Mouse (Mus musculus): ENCODE data around the gene Abca4. TPM values are rescaled to one million over a fixed set of nuclear protein-coding genes. Genes with fewer than 3 reads are reported as not detected.

Abca4 gene
- polyA plus RNA-seq, 1 experiment: 0.83 TPM

GRCm38 (mm10) chr3:122170621-122171309 lies 126.5 kb downstream of the Abca4 start:
- DNase-seq (ENCODE audit: low spot score): no peak

GRCm38 (mm10) chr3:122173526-122174150 lies 129.4 kb downstream of the Abca4 start:
- no peak for DNase-seq (ENCODE audit: low spot score)

- DNase-seq (ENCODE audit: low spot score): no peak
Observed at GRCm38 (mm10) chr3:122176018-122176417, 131.8 kb downstream of the Abca4 start.

DNA sequence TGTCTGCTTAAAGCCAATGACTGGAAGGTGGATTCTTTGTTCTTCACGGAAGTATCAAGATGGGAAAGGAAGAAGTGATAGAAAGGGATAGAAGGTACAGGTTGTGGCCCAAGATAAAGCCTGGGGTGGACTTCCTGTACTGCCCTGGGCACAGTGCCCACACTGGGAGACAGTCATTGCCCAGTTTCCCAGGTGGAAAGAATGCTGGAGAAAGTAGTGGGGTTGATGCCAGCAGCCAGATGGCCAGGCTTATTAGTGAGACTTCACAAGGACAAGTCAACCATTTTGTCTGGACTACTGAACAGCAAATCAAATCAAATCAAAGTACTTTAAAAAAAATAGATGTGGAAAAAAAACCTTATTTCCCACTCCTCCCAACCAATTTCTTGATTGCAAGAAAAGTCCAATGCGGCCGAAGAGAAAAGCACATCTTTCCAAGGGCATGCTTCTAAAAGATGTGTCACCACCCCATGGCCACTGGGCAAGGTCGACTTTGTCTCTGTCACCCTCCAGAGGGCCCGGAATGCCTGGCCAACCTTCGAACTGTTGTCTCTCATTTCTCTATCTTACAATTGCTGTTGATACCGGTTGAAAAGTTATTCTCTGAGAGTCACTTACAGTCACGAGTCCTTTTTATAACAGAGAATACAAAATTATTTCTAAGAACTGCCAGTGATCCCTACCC lies 132.6 kb downstream of the Abca4 start:
- DNase-seq (ENCODE audit: low spot score): no peak

DNA sequence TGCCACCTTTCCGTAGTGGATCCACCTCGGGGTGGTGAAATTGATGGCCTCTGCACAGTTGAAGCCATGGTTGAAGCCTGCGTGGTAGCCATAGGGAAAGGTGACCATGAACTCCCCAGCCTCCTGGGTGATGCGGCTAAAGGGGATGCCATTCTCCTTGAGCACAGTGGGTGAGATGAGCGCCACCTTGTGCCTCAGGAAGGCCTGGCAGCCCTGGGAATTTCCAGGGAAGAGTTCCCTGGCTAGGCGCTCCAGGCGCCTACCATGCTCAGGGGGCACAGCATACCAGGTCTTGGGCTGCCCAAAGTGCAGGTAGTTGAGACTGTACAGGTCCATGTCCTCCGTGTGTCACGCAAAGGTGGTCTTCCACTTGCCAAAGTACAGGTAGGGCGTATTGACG lies 139.9 kb downstream of the Abca4 start:
- DNase-seq (ENCODE audit: low spot score): no peak

DNA sequence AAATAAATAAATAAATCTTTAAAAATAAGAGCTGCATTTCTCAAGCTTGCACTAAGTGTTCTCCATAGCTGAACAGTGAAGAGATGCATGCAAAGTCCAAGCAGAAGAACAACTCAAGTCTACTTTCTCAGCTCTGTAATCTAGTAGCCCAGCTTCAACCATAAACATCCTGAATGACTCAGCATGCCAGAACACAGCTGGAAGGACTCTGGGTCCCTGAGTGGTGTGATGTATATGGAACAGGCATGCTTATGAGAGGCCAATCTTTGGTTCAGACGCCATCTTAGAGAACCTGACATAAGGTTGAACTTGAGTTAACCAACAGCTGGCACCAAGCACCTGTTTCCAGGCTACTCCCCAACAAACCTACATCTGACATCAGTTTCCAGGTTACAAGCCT lies 142.7 kb downstream of the Abca4 start:
- no peak for DNase-seq (ENCODE audit: low spot score)

- DNase-seq (ENCODE audit: low spot score): no peak
Observed at GRCm38 (mm10) chr3:122196621-122197298, 152.5 kb downstream of the Abca4 start.

GRCm38 (mm10) chr3:122198532-122198931 lies 154.3 kb downstream of the Abca4 start:
- DNase-seq (ENCODE audit: low spot score): no peak

GRCm38 (mm10) chr3:122198966-122199381 lies 154.7 kb downstream of the Abca4 start:
- no peak for DNase-seq (ENCODE audit: low spot score)

DNA sequence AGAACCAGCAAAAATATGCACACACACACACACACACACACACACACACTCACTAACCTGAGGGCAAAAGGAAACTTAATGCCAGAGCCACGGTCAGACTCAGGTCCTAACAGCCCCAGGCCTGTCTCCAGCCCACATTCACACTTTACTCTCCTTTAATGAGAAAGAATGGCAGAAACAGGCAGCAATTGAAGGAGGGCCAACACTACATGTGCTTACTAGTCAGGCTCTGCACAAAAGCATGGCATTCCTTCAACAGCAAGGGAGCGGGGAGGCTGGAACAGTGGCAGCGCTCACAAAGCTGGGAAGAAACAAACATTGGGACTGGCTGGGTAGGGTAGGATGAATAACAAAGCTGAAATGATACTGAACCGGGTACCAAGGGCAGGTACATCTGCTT lies 155.4 kb downstream of the Abca4 start:
- DNase-seq (ENCODE audit: low spot score): no peak

GRCm38 (mm10) chr3:122200017-122200416 lies 155.8 kb downstream of the Abca4 start:
- no peak for DNase-seq (ENCODE audit: low spot score)

GRCm38 (mm10) chr3:122200447-122200846 lies 156.2 kb downstream of the Abca4 start:
- no peak for DNase-seq (ENCODE audit: low spot score)

- DNase-seq (ENCODE audit: low spot score): no peak
Observed at GRCm38 (mm10) chr3:122202307-122202732, 158.1 kb downstream of the Abca4 start.

DNA sequence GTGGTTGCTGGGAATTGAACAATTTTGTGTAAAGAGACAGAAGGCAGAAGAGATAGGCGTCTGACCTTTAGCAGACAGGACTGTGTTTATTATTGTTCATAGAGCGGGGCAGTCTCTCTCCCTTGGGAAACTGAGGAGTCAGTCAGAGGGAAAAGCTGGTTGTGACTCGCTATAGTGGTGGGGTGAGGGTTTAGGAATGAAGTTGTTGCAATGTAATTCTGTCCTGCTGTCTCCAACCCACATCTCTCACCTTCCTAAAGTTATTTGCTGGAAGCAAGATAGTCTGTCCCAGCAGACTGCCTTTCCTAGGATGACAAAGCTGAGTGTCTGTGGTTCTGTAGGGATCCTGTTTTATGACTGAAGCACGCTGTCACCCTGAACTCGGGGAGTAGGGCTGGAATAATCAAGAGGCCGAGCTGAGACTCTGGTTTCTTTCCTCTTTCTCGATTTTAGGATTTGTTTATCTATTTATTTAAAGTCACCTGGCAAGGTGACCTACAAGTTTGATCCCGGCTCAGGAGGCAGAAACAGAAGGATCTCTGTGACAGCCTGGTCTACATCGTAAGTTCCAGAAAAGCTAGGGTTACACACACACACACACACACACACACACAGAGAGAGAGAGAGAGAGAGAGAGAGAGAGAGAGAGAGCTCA lies 159.6 kb downstream of the Abca4 start:
- no peak for DNase-seq (ENCODE audit: low spot score)

DNA sequence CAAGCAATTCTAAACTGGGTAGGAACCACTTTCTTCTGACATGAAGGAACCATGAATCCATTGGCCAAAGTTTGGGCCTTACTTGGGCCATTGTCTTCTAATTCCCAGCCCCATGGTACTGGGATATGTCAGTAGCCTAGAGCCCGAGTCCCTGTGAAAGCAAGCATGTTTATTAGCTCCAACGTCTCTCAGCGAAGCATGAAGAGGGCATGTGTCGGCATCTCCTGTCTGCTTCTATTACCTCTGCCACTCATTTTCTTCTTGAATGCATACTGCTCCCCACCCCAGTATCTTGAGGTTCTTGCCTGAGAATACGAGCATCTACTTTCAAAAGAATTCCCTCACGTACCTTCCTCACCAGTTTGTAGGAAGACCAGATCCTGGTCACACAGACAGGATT lies 161.5 kb downstream of the Abca4 start:
- DNase-seq (ENCODE audit: low spot score): no peak

DNA sequence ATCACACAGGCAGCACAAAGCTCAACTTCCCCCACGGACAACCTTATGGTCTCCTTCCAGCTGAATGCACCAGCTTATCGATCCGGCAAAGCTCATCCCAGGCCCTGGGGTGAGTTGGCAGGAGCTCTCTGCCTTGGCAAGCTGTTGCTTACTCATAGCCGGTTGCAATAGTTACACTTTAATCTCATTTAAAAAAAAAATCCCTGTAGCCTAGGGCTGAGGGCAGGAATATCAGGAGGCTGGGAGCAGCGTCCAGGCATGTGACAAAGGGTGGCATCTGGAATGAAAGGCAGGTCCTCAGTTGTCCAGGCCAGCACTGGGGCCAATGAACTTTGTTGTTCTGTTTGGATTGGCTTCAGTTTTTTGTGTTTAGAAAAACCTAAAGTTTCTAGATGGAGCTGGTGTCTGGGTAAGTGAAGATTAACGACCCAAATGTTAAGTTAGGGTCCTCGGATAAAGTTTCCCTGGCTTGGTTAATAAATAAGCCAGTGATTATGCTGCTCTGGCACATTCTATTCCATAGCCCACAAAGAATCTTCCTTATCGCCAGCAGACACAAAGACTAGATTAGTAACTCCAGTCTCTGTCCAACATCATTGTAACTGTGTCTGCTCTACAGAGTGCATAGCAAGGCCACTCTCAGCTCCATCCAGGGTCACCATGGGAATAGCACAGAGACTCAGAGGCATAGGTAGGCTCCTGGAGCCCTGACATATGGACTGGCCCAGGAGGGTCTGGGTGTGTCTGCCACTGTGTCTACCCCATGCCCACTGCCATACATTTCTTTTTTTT lies 162.2 kb downstream of the Abca4 start:
- no peak for DNase-seq (ENCODE audit: low spot score)

DNA sequence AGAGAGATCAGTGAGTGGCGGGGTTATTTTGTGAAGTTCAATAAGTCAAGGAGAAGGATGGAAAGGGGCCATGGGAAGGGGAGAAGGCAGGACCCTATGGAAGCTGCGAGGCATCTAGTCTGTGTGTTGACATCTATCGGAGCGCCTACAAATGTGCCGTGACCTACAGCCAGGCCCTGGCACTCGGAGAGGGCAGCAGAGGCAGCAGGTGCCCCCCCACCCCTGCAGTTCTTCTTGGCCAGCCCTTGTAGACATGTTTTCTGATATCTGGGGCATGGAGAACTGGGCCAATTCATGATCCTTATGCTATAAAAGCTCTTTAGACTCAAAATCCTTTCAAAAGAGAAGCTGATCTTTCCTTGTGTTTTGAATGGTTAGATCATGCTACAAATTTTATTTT lies 163.5 kb downstream of the Abca4 start:
- DNase-seq (ENCODE audit: low spot score): no peak

GRCm38 (mm10) chr3:122208296-122209225 lies 164.3 kb downstream of the Abca4 start:
- DNase-seq (ENCODE audit: low spot score): no peak

DNA sequence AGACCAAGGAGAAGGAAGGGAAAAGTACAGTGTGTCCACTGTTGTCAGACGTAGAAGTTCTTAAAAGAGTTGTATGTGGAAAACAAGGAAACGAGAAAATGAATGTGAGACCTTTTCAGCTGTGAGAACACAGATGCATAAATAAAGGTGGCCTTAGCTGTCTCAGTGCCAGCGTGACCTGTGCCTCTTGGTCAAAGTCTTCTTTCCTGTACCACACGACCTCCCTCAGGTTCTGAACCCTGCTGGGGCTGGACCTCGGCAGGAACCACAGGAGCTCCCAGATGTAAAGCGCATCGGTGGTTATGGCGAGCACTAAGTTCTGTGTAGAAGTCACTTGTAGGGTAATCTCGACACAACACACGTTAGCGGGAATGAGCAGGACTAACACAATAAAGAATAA lies 165.3 kb downstream of the Abca4 start:
- no peak for DNase-seq (ENCODE audit: low spot score)

GRCm38 (mm10) chr3:122210434-122210833 lies 166.2 kb downstream of the Abca4 start:
- DNase-seq (ENCODE audit: low spot score): no peak

Data from urinary bladder, adult 2 months (tissue).